Mouse (Mus musculus) retina, embryonic 14.5 days (tissue): ENCODE measurements around the gene Cdkl3.

Experiments used
- DNase-seq: peaks from one replicate; pipeline ENCODE4 v3.0.0-alpha.2; 2015; ENCODE audit warnings: low spot score

Cdkl3 gene

GRCm38 (mm10) chr11:52003772-52004528 is at the start of gene Cdkl3:
TSS of gene Cdkl3 (plus strand) at chr11:52004221.
- DNase-seq, result peak; percentile 94

- no peak for DNase-seq
Measured at GRCm38 (mm10) chr11:51956112-51956511, 47.9 kb upstream of the Cdkl3 start.

GRCm38 (mm10) chr11:51957760-51958159 is 46.3 kb upstream of the Cdkl3 start:
- DNase-seq, result no peak

GRCm38 (mm10) chr11:51959511-51959910 is 44.5 kb upstream of the Cdkl3 start:
- no peak for DNase-seq

GRCm38 (mm10) chr11:51960061-51960460 is 44.0 kb upstream of the Cdkl3 start:
- DNase-seq, result no peak

GRCm38 (mm10) chr11:51960967-51961471 is 43.0 kb upstream of the Cdkl3 start:
- DNase-seq, result no peak

- DNase-seq, result no peak
Measured at GRCm38 (mm10) chr11:51961761-51962160, 42.3 kb upstream of the Cdkl3 start.

GRCm38 (mm10) chr11:51962277-51962676 is 41.7 kb upstream of the Cdkl3 start:
- DNase-seq, result no peak

- DNase-seq, result no peak
Measured at GRCm38 (mm10) chr11:51966651-51967050, 37.4 kb upstream of the Cdkl3 start.

GRCm38 (mm10) chr11:51967443-51968401 is 36.3 kb upstream of the Cdkl3 start, which contains the start of gene Cdkn2aipnl:
TSS of gene Cdkn2aipnl (plus strand) at chr11:51967661.
- peak; percentile 99 for DNase-seq

GRCm38 (mm10) chr11:51968896-51969295 is 35.1 kb upstream of the Cdkl3 start:
- no peak for DNase-seq

- no peak for DNase-seq
Measured at GRCm38 (mm10) chr11:51969511-51969910, 34.5 kb upstream of the Cdkl3 start.

GRCm38 (mm10) chr11:51971644-51972043 is 32.4 kb upstream of the Cdkl3 start:
- no peak for DNase-seq

- DNase-seq, result peak; percentile 39
Measured at GRCm38 (mm10) chr11:51999611-52000289, 4.3 kb upstream of the Cdkl3 start.

GRCm38 (mm10) chr11:52000290-52000962 is 3.6 kb upstream of the Cdkl3 start, which contains the start of gene Ube2b:
TSS of gene Ube2b (minus strand) at chr11:52000762.
- DNase-seq, result peak; percentile 98

- no peak for DNase-seq
Measured at GRCm38 (mm10) chr11:52001341-52001740, 2.7 kb upstream of the Cdkl3 start.

- no peak for DNase-seq
Measured at GRCm38 (mm10) chr11:52001861-52002260, 2.2 kb upstream of the Cdkl3 start.

- DNase-seq, result peak; percentile 22
Measured at GRCm38 (mm10) chr11:52002842-52003504, 1.0 kb upstream of the Cdkl3 start.

- DNase-seq, result no peak
Measured at GRCm38 (mm10) chr11:52003505-52003771, 583 bp upstream of the Cdkl3 start.

- no peak for DNase-seq
Measured at GRCm38 (mm10) chr11:52005586-52005985, 1.6 kb downstream of the Cdkl3 start.

- DNase-seq, result no peak
Measured at GRCm38 (mm10) chr11:52011011-52011410, 7.0 kb downstream of the Cdkl3 start.
